Mouse (Mus musculus): ENCODE data around the gene Boc. TPM values are rescaled to one million over a fixed set of nuclear protein-coding genes. Genes with fewer than 3 reads are reported as not detected.

Boc gene
- total RNA-seq, 4 experiments from 2014 or later = 13.9 to 16.8 (median 15.3) TPM

Small RNAs within 50 kb of the gene (microRNA-seq; reads per million reads assigned to microRNA genes)
- gene Mir3081 = 0.66 to 1.1 reads per million in 2 experiments

Other genes starting within 250 kb of the Boc start
- gene Sidt1, start 225.7 kb downstream of the Boc start, total RNA-seq (2022) = 10 to 100 TPM; 30.7 to 36.5 (median 32.2) TPM
- gene Spice1, start 211.8 kb downstream of the Boc start, total RNA-seq (2022) = 10 to 100 TPM; 16.4 to 20.2 (median 18.3) TPM
- 1 to 10 TPM; 3.4 to 7.4 (median 5.8) TPM for gene Cfap44, start 164.1 kb downstream of the Boc start, total RNA-seq (2022)
- gene Nepro, start 165.4 kb upstream of the Boc start, total RNA-seq (2022) = 1 to 10 TPM; 3.7 to 6.0 (median 5.4) TPM
- 10 to 100 TPM; 21.0 to 26.3 (median 23.4) TPM for gene Gtpbp8, start 187.5 kb upstream of the Boc start, total RNA-seq (2022)
- gene Cd200r1, start 206.8 kb upstream of the Boc start, total RNA-seq (2022) = 1 to 10 TPM in 1 of 4 experiments, under 1 TPM in 3; 0.67 to 1.0 (median 0.91) TPM